Mouse (Mus musculus): ENCODE measurements around the gene Odf2l. TPM values are rescaled to one million over a fixed set of nuclear protein-coding genes. Genes with fewer than 3 reads are reported as not detected.
A peak's percentile ranks its signal among the peaks of the same experiment; 100 is the strongest.

The Odf2l gene
- not detected in 2 replicates for polyA plus RNA-seq (2012; ENCODE audit: insufficient read depth, insufficient read length, low replicate concordance, missing spikeins)

- Histone ChIP-seq H3K4me3 (ENCODE audit: insufficient read depth, low read depth, low read length) (peak within 1 kb of the TSS; percentile 93), H3K27ac (ENCODE audit: insufficient read depth, low read depth, low read length) (peak within 1 kb of the TSS; percentile 95), H3K4me1 (ENCODE audit: control insufficient read depth, insufficient read depth, low read length) (no peaks in the 10 kb centered on the region)
- no peak for TF ChIP-seq CTCF (IDR thresholded peaks at IDR 0.05; ENCODE audit: insufficient read depth, low read depth, low read length)
- peak; percentile 92 for TF ChIP-seq POLR2A (IDR thresholded peaks at IDR 0.05; ENCODE audit: insufficient read depth, low read depth, low read length)
- WGBS: under 1% methylated on average over 57 of the region's 57 CpGs
Observed at GRCm38 (mm10) chr3:145118254-145119001, at the start of gene Odf2l. TSS of gene Odf2l (plus strand) at chr3:145118588.

- Histone ChIP-seq H3K27ac (ENCODE audit: insufficient read depth, low read depth, low read length) (no peak overlapping the region), H3K4me1 (ENCODE audit: control insufficient read depth, insufficient read depth, low read length) (no peaks in the 10 kb centered on the region), H3K4me3 (ENCODE audit: insufficient read depth, low read depth, low read length) (no peak overlapping the region)
- TF ChIP-seq CTCF (IDR thresholded peaks at IDR 0.05; ENCODE audit: insufficient read depth, low read depth, low read length): no peak
- TF ChIP-seq POLR2A (IDR thresholded peaks at IDR 0.05; ENCODE audit: insufficient read depth, low read depth, low read length): no peak
- WGBS: 80% methylated on average over 4 of the region's 4 CpGs
Observed at GRCm38 (mm10) chr3:145068964-145069363, 49.4 kb upstream of the Odf2l start.

DNA sequence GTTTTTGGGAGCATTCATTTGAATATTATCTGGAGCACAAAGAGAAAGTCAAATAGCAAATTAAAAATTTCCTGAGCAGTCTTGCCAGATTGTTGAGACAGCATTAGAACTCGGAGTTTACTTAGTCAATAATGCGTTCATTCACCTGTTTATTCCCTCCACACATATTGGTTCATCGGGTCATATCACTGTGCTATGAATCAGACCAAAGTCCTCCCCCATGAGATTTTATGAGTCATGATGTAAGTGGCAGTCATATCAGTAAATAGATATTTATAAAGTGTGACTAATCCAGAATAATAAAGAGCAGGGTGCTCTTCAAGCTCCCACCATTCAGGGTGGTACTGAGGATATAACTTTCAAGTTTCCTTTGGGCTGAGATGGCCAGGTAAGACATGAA, 46.0 kb upstream of the Odf2l start:
- WGBS: 93% methylated on average over 3 of the region's 3 CpGs
- no peaks in the 10 kb centered on the region for H3K4me1 ChIP-seq (ENCODE audit: control insufficient read depth, insufficient read depth, low read length)
- no peak overlapping the region for H3K27ac ChIP-seq (ENCODE audit: insufficient read depth, low read depth, low read length)
- H3K4me3 ChIP-seq (ENCODE audit: insufficient read depth, low read depth, low read length): no peak overlapping the region
- no peak for TF ChIP-seq CTCF (IDR thresholded peaks at IDR 0.05; ENCODE audit: insufficient read depth, low read depth, low read length)
- no peak for TF ChIP-seq POLR2A (IDR thresholded peaks at IDR 0.05; ENCODE audit: insufficient read depth, low read depth, low read length)

DNA sequence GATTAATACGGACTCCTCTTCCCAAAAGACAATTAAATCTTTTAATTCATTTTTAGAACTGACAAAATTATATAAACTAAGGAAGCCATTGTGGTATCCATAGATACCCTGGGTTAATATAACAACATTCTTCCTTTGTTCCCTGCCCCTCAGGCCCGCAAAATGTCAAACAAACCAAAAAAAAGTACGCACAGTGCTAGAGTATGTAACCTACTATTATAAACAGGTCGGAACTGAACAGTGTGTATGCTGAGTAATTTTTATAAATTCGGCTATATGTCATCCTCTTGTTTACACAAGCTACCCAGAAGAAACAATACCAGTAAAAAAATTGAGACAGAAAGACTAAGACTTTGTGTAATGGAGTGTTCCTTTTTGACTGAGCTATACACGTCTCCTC, 40.0 kb upstream of the Odf2l start:
- TF ChIP-seq POLR2A (IDR thresholded peaks at IDR 0.05; ENCODE audit: insufficient read depth, low read depth, low read length): no peak
- TF ChIP-seq CTCF (IDR thresholded peaks at IDR 0.05; ENCODE audit: insufficient read depth, low read depth, low read length): no peak
- no peak overlapping the region for H3K27ac ChIP-seq (ENCODE audit: insufficient read depth, low read depth, low read length)
- H3K4me3 ChIP-seq (ENCODE audit: insufficient read depth, low read depth, low read length): no peak overlapping the region
- H3K4me1 ChIP-seq (ENCODE audit: control insufficient read depth, insufficient read depth, low read length): no peaks in the 10 kb centered on the region
- WGBS: 80% methylated on average over 6 of the region's 6 CpGs

DNA sequence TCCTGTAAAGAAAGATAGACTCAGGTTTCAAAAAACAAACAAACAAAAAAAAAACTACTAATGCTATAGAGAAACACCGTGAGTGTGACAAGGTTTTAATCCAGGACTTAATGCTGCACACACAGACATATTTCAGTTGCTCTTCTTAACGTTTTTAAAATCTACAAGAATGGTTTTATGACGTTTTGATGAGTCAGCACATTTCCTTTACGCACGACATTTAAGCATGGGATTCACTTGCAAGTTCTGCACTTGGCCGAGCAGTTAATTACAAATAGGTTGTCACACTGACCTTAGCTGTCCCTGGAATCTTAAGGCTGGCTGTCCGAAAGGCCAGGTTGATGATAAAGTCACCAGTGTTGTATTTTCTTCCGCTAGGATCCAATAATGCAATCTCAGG, 37.5 kb upstream of the Odf2l start:
- no peak overlapping the region for H3K4me3 ChIP-seq (ENCODE audit: insufficient read depth, low read depth, low read length)
- H3K27ac ChIP-seq (ENCODE audit: insufficient read depth, low read depth, low read length): no peak overlapping the region
- WGBS: 83% methylated on average over 8 of the region's 8 CpGs
- H3K4me1 ChIP-seq (ENCODE audit: control insufficient read depth, insufficient read depth, low read length): no peaks in the 10 kb centered on the region
- TF ChIP-seq POLR2A (IDR thresholded peaks at IDR 0.05; ENCODE audit: insufficient read depth, low read depth, low read length) (no peak), CTCF (IDR thresholded peaks at IDR 0.05; ENCODE audit: insufficient read depth, low read depth, low read length) (no peak)

DNA sequence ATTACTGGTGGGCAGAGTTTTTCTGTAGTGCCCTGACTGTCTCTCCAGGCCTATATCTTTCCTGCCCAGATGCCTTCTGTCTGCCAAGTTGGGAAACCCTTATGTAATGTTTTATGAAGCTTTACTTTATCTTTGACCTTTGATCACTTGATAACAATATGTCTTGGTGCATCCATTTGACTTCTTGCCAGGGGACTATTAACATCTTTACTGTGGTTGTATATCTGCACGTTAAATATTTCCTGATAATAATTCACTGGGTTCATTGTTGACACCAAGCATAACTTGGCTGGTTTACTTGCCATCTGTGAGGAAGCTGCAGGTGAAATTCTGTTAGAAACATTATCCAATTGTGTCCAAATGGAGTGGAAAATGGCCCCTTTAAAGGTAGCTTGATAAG, 35.3 kb upstream of the Odf2l start:
- WGBS: 81% methylated on average over 1 of the region's 1 CpGs
- no peak overlapping the region for H3K27ac ChIP-seq (ENCODE audit: insufficient read depth, low read depth, low read length)
- H3K4me1 ChIP-seq (ENCODE audit: control insufficient read depth, insufficient read depth, low read length): no peaks in the 10 kb centered on the region
- TF ChIP-seq POLR2A (IDR thresholded peaks at IDR 0.05; ENCODE audit: insufficient read depth, low read depth, low read length) (no peak), CTCF (IDR thresholded peaks at IDR 0.05; ENCODE audit: insufficient read depth, low read depth, low read length) (no peak)
- no peak overlapping the region for H3K4me3 ChIP-seq (ENCODE audit: insufficient read depth, low read depth, low read length)

DNA sequence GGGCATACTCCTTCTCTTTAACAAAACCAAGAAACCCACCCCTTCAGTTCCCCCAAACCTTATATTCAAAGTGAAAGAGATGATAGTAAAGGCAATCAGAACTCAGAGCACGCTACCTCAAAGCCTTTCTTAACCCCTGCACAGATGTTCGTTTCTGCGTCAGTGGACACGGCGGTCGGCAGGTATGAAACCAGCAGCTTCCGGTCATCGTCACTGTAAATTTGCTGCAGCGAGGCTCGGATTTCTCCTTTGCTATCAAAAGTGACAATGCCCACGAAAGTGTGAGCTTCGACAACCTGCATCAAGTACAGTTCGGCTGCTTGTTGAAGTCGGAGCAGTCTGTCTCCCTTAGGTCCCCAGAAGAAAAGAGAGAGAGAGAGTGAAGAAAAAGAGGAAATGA, 32.2 kb upstream of the Odf2l start:
- H3K27ac ChIP-seq (ENCODE audit: insufficient read depth, low read depth, low read length): no peak overlapping the region
- WGBS: 94% methylated on average over 14 of the region's 14 CpGs
- no peak for TF ChIP-seq POLR2A (IDR thresholded peaks at IDR 0.05; ENCODE audit: insufficient read depth, low read depth, low read length)
- no peak for TF ChIP-seq CTCF (IDR thresholded peaks at IDR 0.05; ENCODE audit: insufficient read depth, low read depth, low read length)
- no peak overlapping the region for H3K4me3 ChIP-seq (ENCODE audit: insufficient read depth, low read depth, low read length)
- no peaks in the 10 kb centered on the region for H3K4me1 ChIP-seq (ENCODE audit: control insufficient read depth, insufficient read depth, low read length)

DNA sequence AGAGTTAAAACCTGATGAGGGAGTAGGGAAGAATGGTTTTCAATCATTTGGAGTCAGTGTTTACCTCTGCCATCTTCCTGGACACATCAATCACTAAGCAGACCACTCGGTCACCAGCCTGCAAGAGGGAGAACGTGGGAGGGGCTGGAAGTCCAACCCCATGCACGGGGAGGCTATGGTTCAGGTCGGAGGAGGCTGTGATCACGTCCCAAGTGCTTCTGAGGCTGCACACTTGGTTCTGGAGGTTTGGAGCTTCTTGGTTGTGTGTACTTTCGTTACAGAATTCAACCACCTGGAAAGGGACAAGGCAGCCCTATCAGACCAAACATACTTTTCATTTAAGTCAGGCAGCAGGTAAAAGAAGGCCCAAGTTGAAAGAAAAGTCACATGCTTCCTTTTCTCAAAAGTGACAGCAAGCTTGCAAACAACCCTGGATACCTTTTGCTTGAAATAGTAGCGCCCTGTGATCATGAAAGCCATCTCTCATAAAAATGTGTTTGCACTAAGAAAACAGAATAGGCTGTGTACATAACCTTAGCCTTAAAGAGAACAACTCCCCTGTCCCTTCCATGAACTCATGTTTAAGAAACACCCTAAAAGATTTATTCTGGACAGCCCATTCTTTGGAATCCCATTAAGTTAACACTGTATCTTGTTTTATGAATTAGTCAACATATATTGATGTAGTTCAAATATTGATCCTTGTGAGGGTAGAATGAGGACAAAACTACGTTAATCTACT, 30.4 kb upstream of the Odf2l start:
- no peak overlapping the region for H3K27ac ChIP-seq (ENCODE audit: insufficient read depth, low read depth, low read length)
- WGBS: 84% methylated on average over 8 of the region's 8 CpGs

GRCm38 (mm10) chr3:145099291-145099690, 19.1 kb upstream of the Odf2l start, which contains the start of gene Clca2:
TSS of gene Clca2 (minus strand) at chr3:145099443.
- Histone ChIP-seq H3K27ac (ENCODE audit: insufficient read depth, low read depth, low read length) (no peak within 1 kb of the TSS), H3K4me3 (ENCODE audit: insufficient read depth, low read depth, low read length) (no peak within 1 kb of the TSS), H3K4me1 (ENCODE audit: control insufficient read depth, insufficient read depth, low read length) (no peaks in the 10 kb centered on the region)
- TF ChIP-seq CTCF (IDR thresholded peaks at IDR 0.05; ENCODE audit: insufficient read depth, low read depth, low read length) (no peak), POLR2A (IDR thresholded peaks at IDR 0.05; ENCODE audit: insufficient read depth, low read depth, low read length) (no peak)
- WGBS: 83% methylated on average over 6 of the region's 6 CpGs

More for the DNA sequence above, 30.4 kb upstream of the Odf2l start:
- Histone ChIP-seq H3K4me1 (ENCODE audit: control insufficient read depth, insufficient read depth, low read length) (no peaks in the 10 kb centered on the region), H3K4me3 (ENCODE audit: insufficient read depth, low read depth, low read length) (no peak overlapping the region)
- TF ChIP-seq CTCF (IDR thresholded peaks at IDR 0.05; ENCODE audit: insufficient read depth, low read depth, low read length) (no peak), POLR2A (IDR thresholded peaks at IDR 0.05; ENCODE audit: insufficient read depth, low read depth, low read length) (no peak)
